Mouse (Mus musculus) forebrain, embryonic 14.5 days (tissue): ENCODE results near the gene Gm11037. TPM values are rescaled to one million over a fixed set of nuclear protein-coding genes. Genes with fewer than 3 reads are reported as not detected.

Experiments used
- ATAC-seq: fragments of 200-750 bp; cut with Nextera tagmentation; 2 replicates; pipeline ENCODE4 v1.8.0; 2017; ENCODE audit warnings: mild to moderate bottlenecking, moderate library complexity
- DNase-seq: peaks from one replicate; pipeline ENCODE4 v3.0.0-alpha.2; 2015; ENCODE audit warnings: low spot score
- H3K27ac ChIP-seq: fragments of 300-500 bp; sonication (generic); 2 replicates; pipeline ENCODE4 v1.5.1; 2014; ENCODE audit warnings: low read depth, mild to moderate bottlenecking, control low read depth, low read length, moderate library complexity
- H3K27me3 ChIP-seq: fragments of 300-500 bp; sonication (generic); replicated peaks from 2 replicates; pipeline ENCODE4 v1.6.1; 2014; ENCODE audit warnings: low read length, control low read depth, mixed read lengths; ENCODE audit not compliant: control insufficient read depth, insufficient read depth
- H3K36me3 ChIP-seq: fragments of 300-500 bp; sonication (generic); 2 replicates; pipeline ENCODE4 v1.6.1; 2014; ENCODE audit warnings: low read length, control low read depth; ENCODE audit not compliant: control insufficient read depth, insufficient read depth
- H3K4me1 ChIP-seq: fragments of 300-500 bp; sonication (generic); 2 replicates; pipeline ENCODE4 v1.6.1; 2014; ENCODE audit warnings: antibody characterized with exemption, low read length, control low read depth; ENCODE audit not compliant: control insufficient read depth, insufficient read depth
- H3K4me2 ChIP-seq: fragments of 300-500 bp; sonication (generic); 2 replicates; pipeline ENCODE4 v1.6.1; 2014; ENCODE audit warnings: mild to moderate bottlenecking, control low read depth, low read length
- H3K4me3 ChIP-seq: fragments of 300-500 bp; sonication (generic); 2 replicates; pipeline ENCODE4 v1.5.1; 2014; ENCODE audit warnings: low read depth, low read length, control low read depth
- H3K9ac ChIP-seq: fragments of 300-500 bp; sonication (generic); 2 replicates; pipeline ENCODE4 v1.6.1; 2014; ENCODE audit warnings: mild to moderate bottlenecking, low read length, control low read depth, moderate library complexity
- H3K9me3 ChIP-seq: fragments of 300-500 bp; sonication (generic); replicated peaks from 2 replicates; pipeline ENCODE4 v1.6.1; 2016; ENCODE audit warnings: low read length, control low read depth, mixed read lengths; ENCODE audit not compliant: control insufficient read depth
- WGBS: fragments of 180-500 bp; shearing (Covaris S2); extraction: QIAGEN DNeasy Blood & Tissue Kit; methylation state at CpG from one replicate; pipeline ENCODE4 v1.1.7; 2014; 5-methylcytosine and 5-hydroxymethylcytosine counted together
- polyA plus RNA-seq: library from polyadenylated mRNA; unstranded; fragments of >200 nt; fragmentation: Nextera tagmentation; extraction: Ambion mirVana; gene quantifications from 2 replicates; pipeline ENCODE4 v1.2.1, GENCODE M21; 2014

Gene Gm11037
- polyA plus RNA-seq, 1 experiment from 2014 or later = not detected

DNA sequence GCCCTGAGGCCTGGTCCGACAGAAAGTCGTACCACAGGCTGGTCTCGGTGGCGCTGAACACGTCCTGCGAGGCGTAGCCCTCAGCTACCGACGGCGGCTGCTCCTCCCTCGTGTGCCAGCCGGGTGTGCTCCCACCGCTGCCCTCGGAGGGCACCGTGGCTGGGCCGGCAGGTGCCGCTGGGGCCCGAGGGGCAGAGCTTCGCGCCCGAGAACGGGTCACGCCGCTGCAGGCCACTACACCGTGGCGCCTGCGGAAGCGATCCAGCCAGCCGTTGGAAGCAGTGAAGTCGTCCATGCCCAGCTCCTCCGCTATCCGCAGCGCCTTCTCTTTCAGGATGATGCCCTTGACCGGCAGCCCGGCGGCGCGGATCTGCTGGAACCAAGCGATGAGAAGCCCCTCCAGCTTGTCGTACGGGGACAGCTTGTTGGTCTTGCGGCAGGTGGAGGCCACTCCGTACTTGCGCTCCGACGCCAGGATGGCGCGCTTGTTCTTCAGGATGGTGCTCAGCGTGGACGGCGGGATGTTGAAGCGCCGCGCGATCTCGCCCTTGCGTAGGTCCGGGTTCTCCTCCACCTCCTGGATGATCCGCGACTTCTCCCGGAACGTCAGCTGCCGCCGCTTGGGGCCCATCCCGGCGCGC lies 46.1 kb downstream of the Gm11037 start:
- peaks cover 11% of the 10 kb centered on the region for H3K36me3 ChIP-seq
- under 1% methylated on average over 65 of the region's 67 CpGs for WGBS

DNA sequence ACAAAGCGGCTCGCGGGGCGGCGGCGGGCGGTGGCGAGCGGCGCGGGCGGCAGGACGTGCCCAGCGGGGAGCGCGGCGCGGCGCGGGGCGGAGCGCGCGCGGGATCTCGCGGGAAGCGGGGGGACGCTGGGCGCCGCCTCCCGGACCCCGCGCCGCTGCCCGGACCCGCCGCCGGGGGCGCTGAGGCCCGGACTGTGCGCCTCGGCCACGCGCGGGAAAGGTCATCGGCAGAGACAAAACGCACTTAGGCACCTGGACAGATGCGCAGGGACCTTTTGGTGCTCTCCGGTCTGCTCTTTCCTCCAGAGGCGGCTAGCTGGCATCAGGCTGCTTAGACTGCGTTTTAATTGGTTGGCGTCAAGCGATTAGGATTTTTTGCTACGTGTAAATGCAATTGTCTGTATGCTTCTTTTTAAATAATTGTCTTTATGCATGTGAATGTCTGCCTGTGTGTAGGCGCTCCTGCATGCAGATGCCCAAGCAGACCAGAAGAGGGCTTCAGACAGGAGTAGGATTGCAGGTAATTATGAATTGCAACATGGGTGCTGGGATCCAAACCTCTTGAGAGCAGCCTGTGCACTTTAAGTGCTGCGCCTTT lies 46.8 kb downstream of the Gm11037 start, which contains the start of gene Cenpb:
Gene Cenpb (minus strand): TSS at position 78 of the 598 bp plus-strand sequence.
- H3K4me1 ChIP-seq = peaks cover 24% of the 10 kb centered on the region
- peak; percentile 84 for DNase-seq
- 2% methylated on average over 50 of the region's 57 CpGs for WGBS
- peaks cover 11% of the 10 kb centered on the region for H3K36me3 ChIP-seq
- peak within 1 kb of the TSS; percentile 91 for H3K4me3 ChIP-seq
- no peaks in the 10 kb centered on the region for H3K9me3 ChIP-seq
- H3K27me3 ChIP-seq = no peaks in the 10 kb centered on the region
- H3K4me2 ChIP-seq = peak within 1 kb of the TSS; percentile 69
- H3K27ac ChIP-seq = peak within 1 kb of the TSS; percentile 96
- peak within 1 kb of the TSS; percentile 96 for H3K9ac ChIP-seq
- peak; percentile 89 for ATAC-seq

More for the DNA sequence above, 46.1 kb downstream of the Gm11037 start:
- peak; percentile 75 for DNase-seq
- H3K27me3 ChIP-seq = no peaks in the 10 kb centered on the region
- peak overlapping the region; percentile 69 for H3K4me2 ChIP-seq
- peak overlapping the region; percentile 91 for H3K4me3 ChIP-seq
- peak overlapping the region; percentile 96 for H3K9ac ChIP-seq
- H3K4me1 ChIP-seq = peaks cover 30% of the 10 kb centered on the region
- ATAC-seq = peak; percentile 53
- no peaks in the 10 kb centered on the region for H3K9me3 ChIP-seq
- H3K27ac ChIP-seq = peak overlapping the region; percentile 96

Other genes starting within 250 kb of the Gm11037 start
- gene 4930402H24Rik, start 227.1 kb upstream of the Gm11037 start, polyA plus RNA-seq = 55.1 and 78.3 TPM in 2 replicates
- 11.3 and 14.3 TPM in 2 replicates for gene Atrn, start 227.0 kb upstream of the Gm11037 start, polyA plus RNA-seq
- 30.6 and 33.6 TPM in 2 replicates for gene Gfra4, start 90.4 kb upstream of the Gm11037 start, polyA plus RNA-seq
- gene Adam33, start 69.7 kb upstream of the Gm11037 start, polyA plus RNA-seq = 0.52 and 0.79 TPM in 2 replicates
- 0.10 and 0.25 TPM in 2 replicates for gene Siglec1, start 46.7 kb upstream of the Gm11037 start, polyA plus RNA-seq
- 1.6 and 1.8 TPM in 2 replicates for gene Hspa12b, start 6.2 kb upstream of the Gm11037 start, polyA plus RNA-seq
- gene 1700037H04Rik, start 26.6 kb downstream of the Gm11037 start, polyA plus RNA-seq = 110 and 112 TPM in 2 replicates
- gene Cenpb, start 46.6 kb downstream of the Gm11037 start, polyA plus RNA-seq = 9.3 and 9.7 TPM in 2 replicates
- gene Cdc25b, start 53.5 kb downstream of the Gm11037 start, polyA plus RNA-seq = 30.0 and 32.0 TPM in 2 replicates
- gene Spef1, start 53.8 kb downstream of the Gm11037 start, polyA plus RNA-seq = 10.1 and 11.8 TPM in 2 replicates
- 29.9 and 30.3 TPM in 2 replicates for gene Ap5s1, start 73.6 kb downstream of the Gm11037 start, polyA plus RNA-seq
- gene Mavs, start 100.6 kb downstream of the Gm11037 start, polyA plus RNA-seq = 6.5 and 6.6 TPM in 2 replicates
- 29.4 and 34.4 TPM in 2 replicates for gene Pank2, start 129.0 kb downstream of the Gm11037 start, polyA plus RNA-seq
- 13.9 and 16.2 TPM in 2 replicates for gene Rnf24, start 219.4 kb downstream of the Gm11037 start, polyA plus RNA-seq